Comparison of ENCODE assay signal across 14 mouse cellular contexts in the genomic region with DNA sequence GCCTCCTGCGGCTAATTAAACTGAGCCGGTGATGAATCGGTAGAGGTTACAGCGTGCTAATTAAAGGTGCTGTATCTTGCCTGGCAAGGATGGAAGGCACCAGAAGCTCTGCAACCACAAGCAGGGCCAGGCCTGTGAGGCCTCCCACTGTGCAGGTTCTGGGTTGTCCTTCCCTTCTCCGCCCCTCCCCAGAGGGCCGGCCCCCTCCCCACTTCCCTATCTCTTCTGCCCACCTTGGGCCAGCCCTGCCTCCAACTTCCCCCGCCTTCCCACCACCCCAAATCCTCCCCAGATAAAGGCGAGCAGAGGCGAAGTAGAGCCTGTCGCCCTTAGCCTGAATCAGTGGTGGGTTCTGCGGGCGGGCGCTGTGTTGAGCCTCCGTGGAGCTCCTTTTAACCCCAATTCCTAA. TPM values are rescaled to one million over a fixed set of nuclear protein-coding genes. Genes with fewer than 3 reads are reported as not detected.
A peak's percentile ranks its signal among the peaks of the same experiment; 100 is the strongest.
DNase-seq lines count a peak whose midpoint lies in the region; ATAC-seq lines count a peak whose summit lies in the region.
"Had no signal": no experiment of that assay in that cellular context is flagged by ENCODE, and none has a peak within 500 bp of the region (broad histone marks: within the 10 kb centered on the region; RNA-seq: fewer than 3 reads in every experiment).

No protein-coding gene starts in this region.

- no peak overlapping the region for H3K9ac ChIP-seq in kidney, embryonic 14.5 days (ENCODE audit: low read depth, low read length)
- H3K9ac ChIP-seq in liver, embryonic 16.5 days (ENCODE audit: low read depth, low read length) = peak overlapping the region; percentile 49
- H3K9ac ChIP-seq: lung, embryonic 15.5 days had no signal

- 0 out of 2 replicates have a peak, but pooled peaks have one; percentile 25 for ATAC-seq in kidney, embryonic 14.5 days (ENCODE audit: low FRiP score, low TSS enrichment)
- peak; percentile 58 for ATAC-seq in granulocyte monocyte progenitor cell, adult 5-6 weeks (replicated peaks; ENCODE audit: poor library complexity, severe bottlenecking)
- ATAC-seq in liver, embryonic 16.5 days (ENCODE audit: low read depth) = peak; percentile 79

- H3K27me3 ChIP-seq in kidney, embryonic 14.5 days (ENCODE audit: control insufficient read depth, insufficient read depth, low read length) = no peaks in the 10 kb centered on the region
- no peaks in the 10 kb centered on the region for H3K27me3 ChIP-seq in liver, embryonic 16.5 days (ENCODE audit: control insufficient read depth, insufficient read depth, low read depth, low read length)
- H3K27me3 ChIP-seq: lung, embryonic 15.5 days had no signal

- no peaks in the 10 kb centered on the region for H3K9me3 ChIP-seq in kidney, embryonic 14.5 days (ENCODE audit: control insufficient read depth, low read length)
- no peaks in the 10 kb centered on the region for H3K9me3 ChIP-seq in liver, embryonic 16.5 days (replicated peaks; ENCODE audit: control insufficient read depth, low read length)
- H3K9me3 ChIP-seq: lung, embryonic 15.5 days had no signal

- 60% methylated on average over 13 of the region's 14 CpGs for WGBS in kidney, embryonic 14.5 days
- WGBS in liver, embryonic 16.5 days (ENCODE audit: insufficient replicate concordance) = 13% methylated on average over 14 of the region's 14 CpGs

- H3K4me2 ChIP-seq in kidney, embryonic 14.5 days (replicated peaks; ENCODE audit: low read depth, low read length) = no peak overlapping the region
- H3K4me2 ChIP-seq in liver, embryonic 16.5 days (ENCODE audit: low read depth, low read length) = peak overlapping the region; percentile 76
- H3K4me2 ChIP-seq: lung, embryonic 15.5 days had no signal

- 0 out of 2 replicates have a peak, but pooled peaks cover 3% of the 10 kb centered on the region for H3K4me1 ChIP-seq in kidney, embryonic 14.5 days (ENCODE audit: control insufficient read depth, insufficient read depth, low read length)
- peaks cover 48% of the 10 kb centered on the region for H3K4me1 ChIP-seq in liver, embryonic 16.5 days (ENCODE audit: control insufficient read depth, low read depth, low read length)

- no peak overlapping the region for H3K27ac ChIP-seq in kidney, embryonic 14.5 days (ENCODE audit: low read depth, low read length)
- H3K27ac ChIP-seq in liver, embryonic 16.5 days (ENCODE audit: low read length) = peak overlapping the region; percentile 70
- H3K27ac ChIP-seq: lung, embryonic 15.5 days had no signal

- H3K4me3 ChIP-seq in kidney, embryonic 14.5 days (ENCODE audit: low read length) = no peak overlapping the region
- H3K4me3 ChIP-seq in liver, embryonic 16.5 days (ENCODE audit: low read depth, low read length) = peak overlapping the region; percentile 39
- H3K4me3 ChIP-seq: lung, embryonic 15.5 days; myocyte had no signal

- no peak for DNase-seq in kidney, postnatal 14 days
- peak; percentile 95 for DNase-seq in MEL-GATA-1-ER (ENCODE audit: extremely low read depth, low read depth)
- no peak for DNase-seq in urinary bladder, postnatal 4 days (ENCODE audit: low spot score in 2 of 2)
- DNase-seq in frontal cortex, postnatal 25 days (ENCODE audit: low spot score in 2 of 2) = no peak
- DNase-seq in urinary bladder, postnatal 36 days (ENCODE audit: low spot score in 2 of 2) = no peak
- DNase-seq: cerebellum, postnatal 25 days; layer of hippocampus, postnatal 36 days; right cerebral cortex, postnatal 25 days; thymus, postnatal 14 days had no signal

- H3K36me3 ChIP-seq in kidney, embryonic 14.5 days (ENCODE audit: control insufficient read depth, insufficient read depth, low read length) = no peaks in the 10 kb centered on the region
- no peaks in the 10 kb centered on the region for H3K36me3 ChIP-seq in liver, embryonic 16.5 days (ENCODE audit: control insufficient read depth, insufficient read depth)
- H3K36me3 ChIP-seq: lung, embryonic 15.5 days had no signal

RNA-seq across cellular contexts. Expression of a gene that starts 48.9 kb away (rescaled TPM):
- polyA plus RNA-seq in kidney, embryonic 14.5 days (2014; fragmentation: Nextera tagmentation; extraction: Ambion mirVana) = 64.9 and 78.0 TPM in 2 replicates
- total RNA-seq in granulocyte monocyte progenitor cell, adult 5-6 weeks (2014; fragmentation: Nextera tagmentation) = 24.1 and 32.9 TPM in 2 replicates
- total RNA-seq in granulocyte monocyte progenitor cell, adult 5-6 weeks (2017) = 41.9 and 50.4 TPM in 2 replicates
- 24.8 and 25.0 TPM in 2 replicates for polyA plus RNA-seq in liver, embryonic 16.5 days (2015; fragmentation: Nextera tagmentation; extraction: Ambion mirVana)

RNA-seq across cellular contexts. Expression of a gene that starts 53.9 kb away (rescaled TPM):
- polyA plus RNA-seq in kidney, embryonic 14.5 days (2014; fragmentation: Nextera tagmentation; extraction: Ambion mirVana) = 10.5 and 17.1 TPM in 2 replicates
- total RNA-seq in granulocyte monocyte progenitor cell, adult 5-6 weeks (2014; fragmentation: Nextera tagmentation) = 4.7 and 7.4 TPM in 2 replicates
- total RNA-seq in granulocyte monocyte progenitor cell, adult 5-6 weeks (2017) = 0.72 and 0.86 TPM in 2 replicates
- 3.9 and 4.3 TPM in 2 replicates for polyA plus RNA-seq in liver, embryonic 16.5 days (2015; fragmentation: Nextera tagmentation; extraction: Ambion mirVana)

Comparison
In these comparisons a context has a peak if more than half of its experiments do, and no peak if none do; other contexts are left out.
1. ATAC-seq: peak in every context shown above with its lines; median percentile 79 in liver, embryonic 16.5 days; 58 in granulocyte monocyte progenitor cell, adult 5-6 weeks; 25 in kidney, embryonic 14.5 days.